Mouse (Mus musculus) heart, embryonic 14.5 days (tissue): ENCODE results near the gene Spsb3. TPM values are rescaled to one million over a fixed set of nuclear protein-coding genes. Genes with fewer than 3 reads are reported as not detected.
A peak's percentile ranks its signal among the peaks of the same experiment; 100 is the strongest.

ENCODE experiments used
- ATAC-seq: fragments of 200-750 bp; cut with Nextera tagmentation; 2 replicates; pipeline ENCODE4 v1.8.0; 2017; ENCODE audit warnings: low read depth, moderate TSS enrichment; ENCODE audit not compliant: insufficient number of reproducible peaks, insufficient read depth, low FRiP score
- H3K27ac ChIP-seq, 2 experiments: fragments of 200-500 bp in 1 of 2; fragments of 300-500 bp in 1 of 2; sonication (generic) in 1 of 2; replicated peaks in 1 of 2; 2 replicates each; pipeline ENCODE4 v1.5.1; 2012 to 2014; ENCODE audit warnings: low read depth in 2 of 2, low read length in 2 of 2, control low read depth in 1 of 2, mild to moderate bottlenecking in 1 of 2, mixed read lengths in 1 of 2; ENCODE audit not compliant: control insufficient read depth in 1 of 2, insufficient read depth in 1 of 2
- H3K27me3 ChIP-seq: fragments of 300-500 bp; sonication (generic); 2 replicates; pipeline ENCODE4 v1.6.1; 2014; ENCODE audit warnings: mild to moderate bottlenecking, low read length, control low read depth; ENCODE audit not compliant: control insufficient read depth, insufficient read depth
- H3K36me3 ChIP-seq: fragments of 300-500 bp; sonication (generic); 2 replicates; pipeline ENCODE4 v1.6.1; 2014; ENCODE audit warnings: mild to moderate bottlenecking, control low read depth, low read length, mixed read lengths; ENCODE audit not compliant: control insufficient read depth, insufficient read depth
- H3K4me1 ChIP-seq, 2 experiments: fragments of 200-500 bp in 1 of 2; fragments of 300-500 bp in 1 of 2; sonication (generic) in 1 of 2; 2 replicates each; pipeline ENCODE4 v1.6.1; 2012 to 2014; ENCODE audit warnings: low read length in 2 of 2, control low read depth in 1 of 2, mixed read lengths in 1 of 2; ENCODE audit not compliant: control insufficient read depth in 2 of 2, insufficient read depth in 2 of 2
- H3K4me2 ChIP-seq: fragments of 300-500 bp; sonication (generic); 2 replicates; pipeline ENCODE4 v1.6.1; 2014; ENCODE audit warnings: mild to moderate bottlenecking, low read length
- H3K4me3 ChIP-seq, 2 experiments: fragments of 200-500 bp in 1 of 2; fragments of 300-500 bp in 1 of 2; sonication (generic) in 1 of 2; 2 replicates each; pipeline ENCODE4 v1.5.1; 2012 to 2014; ENCODE audit warnings: low read length in 2 of 2, mild to moderate bottlenecking in 2 of 2, control low read depth in 1 of 2, low read depth in 1 of 2, moderate library complexity in 1 of 2; ENCODE audit not compliant: control insufficient read depth in 1 of 2, insufficient read depth in 1 of 2
- H3K9ac ChIP-seq: fragments of 300-500 bp; sonication (generic); 2 replicates; pipeline ENCODE4 v1.6.1; 2014; ENCODE audit warnings: mild to moderate bottlenecking, low read length
- H3K9me3 ChIP-seq: fragments of 300-500 bp; sonication (generic); 2 replicates; pipeline ENCODE4 v1.6.1; 2016; ENCODE audit warnings: low read length, control low read depth; ENCODE audit not compliant: control insufficient read depth
- WGBS: fragments of 180-500 bp; shearing (Covaris S2); extraction: QIAGEN DNeasy Blood & Tissue Kit; methylation state at CpG from one replicate; pipeline ENCODE4 v1.1.7; 2014; 5-methylcytosine and 5-hydroxymethylcytosine counted together
- polyA plus RNA-seq: library from polyadenylated mRNA; unstranded; fragments of >200 nt; fragmentation: Nextera tagmentation; extraction: Ambion mirVana; gene quantifications from 2 replicates; pipeline ENCODE4 v1.2.1, GENCODE M21; 2014

Gene Spsb3
- polyA plus RNA-seq, 1 experiment from 2014 or later = 28.2 TPM

- Histone ChIP-seq H3K9me3 (no peaks in the 10 kb centered on the region), H3K9ac (peak overlapping the region; percentile 92), H3K4me1 (peaks cover 11 to 19% of the 10 kb centered on the region in 2 experiments), H3K4me2 (peak overlapping the region; percentile 82), H3K27me3 (no peaks in the 10 kb centered on the region), H3K36me3 (peaks cover 64% of the 10 kb centered on the region), H3K4me3 (peak overlapping the region; percentile 72 to 86), H3K27ac (peak overlapping the region; percentile 43 to 78; a peak in 3 of 4 replicates)
- no peak for ATAC-seq
- WGBS = under 1% methylated on average over 18 of the region's 18 CpGs
Observed at GRCm38 (mm10) chr17:24886932-24887271, 459 bp downstream of the Spsb3 start.

- Histone ChIP-seq H3K27me3 (no peaks in the 10 kb centered on the region), H3K4me1 (peaks cover 11 to 19% of the 10 kb centered on the region in 2 experiments), H3K4me3 (peak overlapping the region; percentile 72 to 86), H3K36me3 (peaks cover 68% of the 10 kb centered on the region), H3K9ac (peak overlapping the region; percentile 92), H3K27ac (peak overlapping the region in 1 of 2 experiments; percentile 78; a peak in 2 of 4 replicates), H3K9me3 (no peaks in the 10 kb centered on the region), H3K4me2 (peak overlapping the region; percentile 82)
- ATAC-seq = no peak
- 55% methylated on average over 18 of the region's 18 CpGs for WGBS
Observed at GRCm38 (mm10) chr17:24887291-24888080, 1.0 kb downstream of the Spsb3 start.

- no peak overlapping the region for H3K27ac ChIP-seq
- WGBS = 93% methylated on average over 3 of the region's 3 CpGs
- ATAC-seq = no peak
- no peak overlapping the region for H3K4me2 ChIP-seq
- no peak overlapping the region for H3K4me3 ChIP-seq
- no peaks in the 10 kb centered on the region for H3K9me3 ChIP-seq
- peaks cover 68% of the 10 kb centered on the region for H3K36me3 ChIP-seq
- peaks cover 11 to 21% of the 10 kb centered on the region in 2 experiments for H3K4me1 ChIP-seq
- no peaks in the 10 kb centered on the region for H3K27me3 ChIP-seq
- no peak overlapping the region for H3K9ac ChIP-seq
Observed at GRCm38 (mm10) chr17:24888862-24889261, 2.4 kb downstream of the Spsb3 start.

GRCm38 (mm10) chr17:24890151-24891092, 4.0 kb downstream of the Spsb3 start:
- no peak for ATAC-seq
- Histone ChIP-seq H3K4me1 (peaks cover 15 to 23% of the 10 kb centered on the region in 2 experiments), H3K9me3 (no peaks in the 10 kb centered on the region), H3K27me3 (no peaks in the 10 kb centered on the region), H3K27ac (no peak overlapping the region), H3K4me2 (no peak overlapping the region), H3K36me3 (peaks cover 62% of the 10 kb centered on the region), H3K4me3 (no peak overlapping the region), H3K9ac (no peak overlapping the region)
- WGBS = 87% methylated on average over 19 of the region's 19 CpGs

GRCm38 (mm10) chr17:24891321-24891720, 4.9 kb downstream of the Spsb3 start:
- WGBS = 82% methylated on average over 12 of the region's 13 CpGs
- H3K36me3 ChIP-seq = peaks cover 62% of the 10 kb centered on the region
- ATAC-seq = no peak

GRCm38 (mm10) chr17:24892785-24893184, 6.3 kb downstream of the Spsb3 start:
- WGBS = 89% methylated on average over 12 of the region's 12 CpGs
- no peaks in the 10 kb centered on the region for H3K27me3 ChIP-seq
- no peak overlapping the region for H3K9ac ChIP-seq
- H3K4me2 ChIP-seq = no peak overlapping the region
- peaks cover 14 to 27% of the 10 kb centered on the region in 2 experiments for H3K4me1 ChIP-seq
- H3K27ac ChIP-seq = no peak overlapping the region
- ATAC-seq = no peak
- H3K36me3 ChIP-seq = peaks cover 70% of the 10 kb centered on the region
- no peaks in the 10 kb centered on the region for H3K9me3 ChIP-seq
- no peak overlapping the region for H3K4me3 ChIP-seq

More at GRCm38 (mm10) chr17:24891321-24891720, 4.9 kb downstream of the Spsb3 start:
- Histone ChIP-seq H3K4me3 (no peak overlapping the region), H3K4me2 (no peak overlapping the region), H3K27ac (no peak overlapping the region), H3K9me3 (no peaks in the 10 kb centered on the region), H3K27me3 (no peaks in the 10 kb centered on the region), H3K4me1 (peaks cover 14 to 26% of the 10 kb centered on the region in 2 experiments), H3K9ac (no peak overlapping the region)

GRCm38 (mm10) chr17:24893276-24893675, 6.8 kb downstream of the Spsb3 start:
- 95% methylated on average over 2 of the region's 2 CpGs for WGBS
- H3K4me3 ChIP-seq = no peak overlapping the region
- H3K27ac ChIP-seq = no peak overlapping the region
- H3K9ac ChIP-seq = no peak overlapping the region
- H3K27me3 ChIP-seq = no peaks in the 10 kb centered on the region
- no peak for ATAC-seq
- no peaks in the 10 kb centered on the region for H3K9me3 ChIP-seq
- peaks cover 13 to 27% of the 10 kb centered on the region in 2 experiments for H3K4me1 ChIP-seq
- H3K36me3 ChIP-seq = peaks cover 70% of the 10 kb centered on the region
- no peak overlapping the region for H3K4me2 ChIP-seq
